In genomic region chr16:83423096-83423495, GRCm38 (mm10) we compare ENCODE assay signal across 22 mouse cellular contexts.
DNase-seq lines count a peak whose midpoint lies in the region; ATAC-seq and TF ChIP-seq lines count a peak whose summit lies in the region.
"Had no signal": no experiment of that assay in that cellular context is flagged by ENCODE, and none has a peak within 500 bp of the region (broad histone marks: within the 10 kb centered on the region; RNA-seq: fewer than 3 reads in every experiment).

No protein-coding gene starts in this region.

- no peak overlapping the region for H3K9ac ChIP-seq in forebrain, postnatal 0 days
- no peak overlapping the region for H3K9ac ChIP-seq in forebrain, embryonic 13.5 days
- no peak overlapping the region for H3K9ac ChIP-seq in hindbrain, embryonic 14.5 days
- H3K9ac ChIP-seq: embryonic facial prominence, embryonic 13.5 days; embryonic facial prominence, embryonic 15.5 days; forebrain, embryonic 15.5 days had no signal

- ATAC-seq in forebrain, postnatal 0 days = no peak
- no peak for ATAC-seq in forebrain, embryonic 13.5 days
- no peak for ATAC-seq in hindbrain, embryonic 14.5 days (ENCODE audit: low FRiP score)
- ATAC-seq: forebrain, embryonic 15.5 days had no signal

- H3K36me3 ChIP-seq in forebrain, postnatal 0 days (ENCODE audit: insufficient read depth) = no peaks in the 10 kb centered on the region
- H3K36me3 ChIP-seq in forebrain, embryonic 13.5 days (ENCODE audit: poor library complexity, severe bottlenecking) = no peaks in the 10 kb centered on the region
- no peaks in the 10 kb centered on the region for H3K36me3 ChIP-seq in hindbrain, embryonic 14.5 days (replicated peaks; ENCODE audit: control insufficient read depth, insufficient read depth)
- H3K36me3 ChIP-seq: embryonic facial prominence, embryonic 13.5 days; embryonic facial prominence, embryonic 15.5 days; forebrain, embryonic 15.5 days had no signal

- no peak for TF ChIP-seq CTCF in forebrain, postnatal 0 days (IDR thresholded peaks at IDR 0.05; ENCODE audit: low read depth)
- TF ChIP-seq CTCF in left cerebral cortex, adult 2 months (IDR thresholded peaks at IDR 0.05) = no peak
- no peak for TF ChIP-seq CTCF in brain, embryonic 14.5 days (IDR thresholded peaks at IDR 0.05; ENCODE audit: borderline replicate concordance, extremely low read depth, insufficient read depth, insufficient read length)

- intact Hi-C loops in left cerebral cortex, adult 2 months (cut with DNase I) = loop anchor here (2.0 to 10.0 kb wide), 5 partner anchors 72 to 694 kb away; no protein-coding TSS in a partner anchor

- no peak overlapping the region for H3K27ac ChIP-seq in forebrain, postnatal 0 days (ENCODE audit: low read depth, low read length)
- no peak overlapping the region for H3K27ac ChIP-seq in forebrain, embryonic 13.5 days
- peak overlapping the region; percentile 68; the same call in 1 of the 2 replicates for H3K27ac ChIP-seq in left cerebral cortex, adult 2 months
- no peak overlapping the region for H3K27ac ChIP-seq in hindbrain, embryonic 14.5 days
- H3K27ac ChIP-seq: embryonic facial prominence, embryonic 13.5 days; embryonic facial prominence, embryonic 15.5 days; forebrain, embryonic 15.5 days had no signal

- WGBS in forebrain, postnatal 0 days = 58% methylated on average over 5 of the region's 5 CpGs
- 85% methylated on average over 5 of the region's 5 CpGs for WGBS in forebrain, embryonic 13.5 days
- 90% methylated on average over 5 of the region's 5 CpGs for WGBS in hindbrain, embryonic 14.5 days

- peak; percentile 3 for DNase-seq in forebrain, postnatal 0 days
- DNase-seq in left cerebral cortex, adult 2 months (ENCODE audit: extremely low spot score in 1 of 2, low spot score in 2 of 2) = no peak
- DNase-seq in left cerebral cortex, adult 8-10 months (ENCODE audit: low spot score in 2 of 2) = no peak
- peak; percentile 11 for DNase-seq in brain, embryonic 14.5 days (ENCODE audit: low read depth)
- DNase-seq in telencephalon, adult 2 months (ENCODE audit: low read depth, low spot score) = peak; percentile 53
- no peak for DNase-seq in right cerebral cortex, postnatal 14 days
- no peak for DNase-seq in hindbrain, embryonic 14.5 days (ENCODE audit: low spot score)
- DNase-seq: adrenal gland, adult 8-10 months; adrenal gland, postnatal 14 days; adrenal gland, postnatal 36 days; cerebellum, adult 11 months; cerebellum, adult 18-20 months; cerebellum, adult 8-10 months; cerebellum, adult 9-11 months; cerebellum, postnatal 14 days; cerebellum, postnatal 36 days; embryo, embryonic 11 days had no signal

- TF ChIP-seq POLR2A in brain, embryonic 14.5 days (IDR thresholded peaks at IDR 0.05; ENCODE audit: borderline replicate concordance, extremely low read depth, insufficient read depth, insufficient read length, poor library complexity, severe bottlenecking) = no peak

- no peaks in the 10 kb centered on the region for H3K4me1 ChIP-seq in forebrain, postnatal 0 days (ENCODE audit: insufficient read depth)
- H3K4me1 ChIP-seq in forebrain, embryonic 13.5 days = no peaks in the 10 kb centered on the region
- no peaks in the 10 kb centered on the region for H3K4me1 ChIP-seq in hindbrain, embryonic 14.5 days (replicated peaks; ENCODE audit: control insufficient read depth, insufficient read depth, low read length)
- H3K4me1 ChIP-seq: embryonic facial prominence, embryonic 13.5 days; embryonic facial prominence, embryonic 15.5 days; forebrain, embryonic 15.5 days had no signal

- no peak overlapping the region for H3K4me2 ChIP-seq in forebrain, postnatal 0 days (ENCODE audit: low read depth)
- H3K4me2 ChIP-seq in forebrain, embryonic 13.5 days = no peak overlapping the region
- H3K4me2 ChIP-seq in hindbrain, embryonic 14.5 days (replicated peaks) = no peak overlapping the region
- H3K4me2 ChIP-seq: embryonic facial prominence, embryonic 13.5 days; embryonic facial prominence, embryonic 15.5 days; forebrain, embryonic 15.5 days had no signal

- no peaks in the 10 kb centered on the region for H3K27me3 ChIP-seq in forebrain, postnatal 0 days (ENCODE audit: insufficient read depth, low read length)
- no peaks in the 10 kb centered on the region for H3K27me3 ChIP-seq in forebrain, embryonic 13.5 days
- H3K27me3 ChIP-seq in hindbrain, embryonic 14.5 days (ENCODE audit: control insufficient read depth, insufficient read depth, low read length) = no peaks in the 10 kb centered on the region
- H3K27me3 ChIP-seq: embryonic facial prominence, embryonic 13.5 days; embryonic facial prominence, embryonic 15.5 days; forebrain, embryonic 15.5 days had no signal

- H3K4me3 ChIP-seq in forebrain, postnatal 0 days (ENCODE audit: low read depth, low read length) = no peak overlapping the region
- no peak overlapping the region for H3K4me3 ChIP-seq in forebrain, embryonic 13.5 days
- H3K4me3 ChIP-seq in left cerebral cortex, adult 2 months = no peak overlapping the region
- H3K4me3 ChIP-seq in hindbrain, embryonic 14.5 days (replicated peaks; ENCODE audit: low read length) = no peak overlapping the region
- H3K4me3 ChIP-seq: embryonic facial prominence, embryonic 13.5 days; embryonic facial prominence, embryonic 15.5 days; erythroblast, embryonic 14.5 days; forebrain, embryonic 15.5 days had no signal

- H3K9me3 ChIP-seq in forebrain, postnatal 0 days (ENCODE audit: low read length) = no peaks in the 10 kb centered on the region
- no peaks in the 10 kb centered on the region for H3K9me3 ChIP-seq in forebrain, embryonic 13.5 days (replicated peaks)
- H3K9me3 ChIP-seq in hindbrain, embryonic 14.5 days (ENCODE audit: control insufficient read depth, low read length) = no peaks in the 10 kb centered on the region
- H3K9me3 ChIP-seq: embryonic facial prominence, embryonic 13.5 days; embryonic facial prominence, embryonic 15.5 days; forebrain, embryonic 15.5 days had no signal

Comparison
In these comparisons a context has a peak if more than half of its experiments do, and no peak if none do; other contexts are left out.
1. DNase-seq: peak in forebrain, postnatal 0 days (single experiment), brain, embryonic 14.5 days (single experiment) and telencephalon, adult 2 months (single experiment); none in left cerebral cortex, adult 2 months (0 of 2), left cerebral cortex, adult 8-10 months (0 of 2), right cerebral cortex, postnatal 14 days (single experiment) and hindbrain, embryonic 14.5 days (single experiment).